Mouse (Mus musculus) left cerebral cortex, postnatal 10 days (tissue): ENCODE data around the gene Hoxd11. TPM values are rescaled to one million over a fixed set of nuclear protein-coding genes. Genes with fewer than 3 reads are reported as not detected.
A peak's percentile ranks its signal among the peaks of the same experiment; 100 is the strongest.

Experiments used
- DNase-seq, 2 experiments: peaks; one replicate each; pipeline ENCODE4 v3.0.0; 2021 to 2022; ENCODE audit warnings: low spot score in 2 of 2, mixed read lengths in 1 of 2; ENCODE audit errors: extremely low spot score in 1 of 2
- intact Hi-C: fragments of 180-260 bp; cut with DNase I; formaldehyde crosslinking; loops from one replicate; pipeline ENCODE4 v1.15.1; 2025
- total RNA-seq, 2 experiments: library from RNA; stranded (reverse); gene quantifications; 2 replicates each; pipeline ENCODE4 v1.2.3; 2021

The Hoxd11 gene
- total RNA-seq, 2 experiments from 2014 or later, result not detected

GRCm38 (mm10) chr2:74676376-74677052, 2.8 kb upstream of the Hoxd11 start:
- intact Hi-C loops, result no loop called here

GRCm38 (mm10) chr2:74677106-74677505, 2.3 kb upstream of the Hoxd11 start:
- intact Hi-C loops, result no loop called here
- DNase-seq, result no peak

More at GRCm38 (mm10) chr2:74676376-74677052, 2.8 kb upstream of the Hoxd11 start:
- no peak for DNase-seq

GRCm38 (mm10) chr2:74679596-74679971, 227 bp downstream of the Hoxd11 start:
- no peak for DNase-seq
- intact Hi-C loops, result no loop called here

- intact Hi-C loops, result no loop called here
- no peak for DNase-seq
Observed at GRCm38 (mm10) chr2:74679980-74680379, 623 bp downstream of the Hoxd11 start.

- intact Hi-C loops, result no loop called here
- no peak for DNase-seq
Observed at GRCm38 (mm10) chr2:74680561-74681398, 1.4 kb downstream of the Hoxd11 start.

- DNase-seq, result no peak
- intact Hi-C loops, result no loop called here
Observed at GRCm38 (mm10) chr2:74681594-74682531, 2.5 kb downstream of the Hoxd11 start.

- no peak for DNase-seq
- intact Hi-C loops, result no loop called here
Observed at GRCm38 (mm10) chr2:74682796-74683195, 3.4 kb downstream of the Hoxd11 start.

GRCm38 (mm10) chr2:74683471-74683951, 4.2 kb downstream of the Hoxd11 start:
- intact Hi-C loops, result no loop called here
- no peak for DNase-seq

GRCm38 (mm10) chr2:74684106-74684505, 4.7 kb downstream of the Hoxd11 start:
- intact Hi-C loops, result no loop called here
- DNase-seq, result no peak

- DNase-seq, result no peak
- intact Hi-C loops, result no loop called here
Observed at GRCm38 (mm10) chr2:74685059-74685603, 5.8 kb downstream of the Hoxd11 start.

GRCm38 (mm10) chr2:74686301-74686987, 7.1 kb downstream of the Hoxd11 start:
- DNase-seq, result peak in 1 of 2 experiments; percentile 53
- intact Hi-C loops, result no loop called here

GRCm38 (mm10) chr2:74686988-74687697, 7.8 kb downstream of the Hoxd11 start:
- intact Hi-C loops, result no loop called here
- DNase-seq, result no peak

GRCm38 (mm10) chr2:74687698-74688555, 8.6 kb downstream of the Hoxd11 start:
- intact Hi-C loops, result no loop called here
- DNase-seq, result no peak

GRCm38 (mm10) chr2:74688795-74689573, 9.6 kb downstream of the Hoxd11 start:
- intact Hi-C loops, result no loop called here
- DNase-seq, result no peak

- DNase-seq, result no peak
- intact Hi-C loops, result loop anchor here (5.0 kb wide), 1 partner anchor 32 kb away; the partner anchor contains the start of gene Evx2
Observed at GRCm38 (mm10) chr2:74689574-74690337, 10.4 kb downstream of the Hoxd11 start.
